Comparison of ENCODE assay signal across 10 mouse cellular contexts in genomic region chr13:102669522-102670256, GRCm38 (mm10). TPM values are rescaled to one million over a fixed set of nuclear protein-coding genes. Genes with fewer than 3 reads are reported as not detected.
A peak's percentile ranks its signal among the peaks of the same experiment; 100 is the strongest.
DNase-seq lines count a peak whose midpoint lies in the region; ATAC-seq and TF ChIP-seq lines count a peak whose summit lies in the region.
"Had no signal": no experiment of that assay in that cellular context is flagged by ENCODE, and none has a peak within 500 bp of the region (broad histone marks: within the 10 kb centered on the region; RNA-seq: fewer than 3 reads in every experiment).

No protein-coding gene starts in this region.

- no peak overlapping the region for H3K4me2 ChIP-seq in heart, postnatal 0 days (ENCODE audit: low read depth, low read length)
- no peak overlapping the region for H3K4me2 ChIP-seq in embryonic facial prominence, embryonic 15.5 days (replicated peaks)

- H3K27me3 ChIP-seq in heart, postnatal 0 days (ENCODE audit: control insufficient read depth, insufficient read depth, low read length), result no peaks in the 10 kb centered on the region
- no peaks in the 10 kb centered on the region for H3K27me3 ChIP-seq in embryonic facial prominence, embryonic 15.5 days
- H3K27me3 ChIP-seq: CH12.LX had no signal

- H3K4me3 ChIP-seq in heart, postnatal 0 days (ENCODE audit: low read depth, low read length), result no peak overlapping the region
- H3K4me3 ChIP-seq in embryonic facial prominence, embryonic 15.5 days (replicated peaks), result no peak overlapping the region

- peak; percentile 30; the same call in 1 of the 2 replicates for ATAC-seq in heart, postnatal 0 days (ENCODE audit: insufficient read depth, low read depth)
- peak; percentile 71 for ATAC-seq in embryonic facial prominence, embryonic 15.5 days (ENCODE audit: insufficient number of reproducible peaks, low FRiP score, low TSS enrichment, low read depth)

- DNase-seq in heart, postnatal 0 days (ENCODE audit: low spot score), result peak; percentile 43
- no peak for DNase-seq in heart, adult 8-10 months (ENCODE audit: low spot score)
- DNase-seq in Muller cell, postnatal 12 days (ENCODE audit: inconsistent ontology term), result peak; percentile 17
- peak; percentile 69 to 84 for DNase-seq in kidney, postnatal 25 days
- no peak for DNase-seq in left cerebral cortex, postnatal 4 days
- no peak for DNase-seq in left cerebral cortex, postnatal 36 days (ENCODE audit: low spot score in 2 of 2)
- DNase-seq in thymus, postnatal 10 days (ENCODE audit: low spot score in 2 of 2), result no peak
- DNase-seq: cerebellum, adult 9-10 months had no signal

- H3K36me3 ChIP-seq in heart, postnatal 0 days (replicated peaks; ENCODE audit: control insufficient read depth, insufficient read depth, low read length), result no peaks in the 10 kb centered on the region
- no peaks in the 10 kb centered on the region for H3K36me3 ChIP-seq in embryonic facial prominence, embryonic 15.5 days

- 26% methylated on average over 14 of the region's 14 CpGs for WGBS in heart, postnatal 0 days
- 40% methylated on average over 14 of the region's 14 CpGs for WGBS in embryonic facial prominence, embryonic 15.5 days

- H3K27ac ChIP-seq in heart, postnatal 0 days (ENCODE audit: low read depth), result no peak overlapping the region
- H3K27ac ChIP-seq in embryonic facial prominence, embryonic 15.5 days (replicated peaks), result 0 out of 2 replicates have a peak overlapping the region, but pooled peaks have one; percentile 3

- no peak overlapping the region for H3K9ac ChIP-seq in heart, postnatal 0 days (replicated peaks; ENCODE audit: low read depth, low read length)
- no peak overlapping the region for H3K9ac ChIP-seq in embryonic facial prominence, embryonic 15.5 days

- TF ChIP-seq EP300 in heart, postnatal 0 days (IDR thresholded peaks at IDR 0.05; ENCODE audit: low read depth), result no peak

- no peak for TF ChIP-seq CTCF in heart, postnatal 0 days (IDR thresholded peaks at IDR 0.05; ENCODE audit: low read depth)

- no peaks in the 10 kb centered on the region for H3K9me3 ChIP-seq in heart, postnatal 0 days (replicated peaks; ENCODE audit: control insufficient read depth, low read length)
- no peaks in the 10 kb centered on the region for H3K9me3 ChIP-seq in embryonic facial prominence, embryonic 15.5 days (replicated peaks)

- intact Hi-C loops in left cerebral cortex, postnatal 4 days (cut with DNase I), result no loop called here
- intact Hi-C loops in left cerebral cortex, postnatal 36 days (cut with DNase I), result no loop called here

- peaks cover 6% of the 10 kb centered on the region for H3K4me1 ChIP-seq in heart, postnatal 0 days (ENCODE audit: control insufficient read depth, insufficient read depth)
- H3K4me1 ChIP-seq in embryonic facial prominence, embryonic 15.5 days, result peaks cover 15% of the 10 kb centered on the region; the same call in 1 of the 2 replicates

RNA-seq across cellular contexts. Expression of gene Cd180, which starts 23.7 kb away (rescaled TPM):
- total RNA-seq in heart, postnatal 0 days (2014; rRNA removed; ENCODE audit: low replicate concordance), result not detected in 2 replicates
- polyA plus RNA-seq in heart, postnatal 0 days (2015; fragmentation: Nextera tagmentation; extraction: Ambion mirVana), result 0.14 and 0.40 TPM in 2 replicates
- total RNA-seq in heart, adult 8-10 months (2022), result 1 to 10 TPM in 2 of 4 experiments, under 1 TPM in 2; 0.57 to 2.5 (median 0.85) TPM
- 0.44 and 0.66 TPM in 2 replicates for polyA plus RNA-seq in embryonic facial prominence, embryonic 15.5 days (2015; fragmentation: Nextera tagmentation; extraction: Ambion mirVana)
- total RNA-seq in left cerebral cortex, postnatal 4 days (2021), result 1 to 10 TPM; 1.4 to 2.2 TPM
- total RNA-seq in left cerebral cortex, postnatal 36 days (2021), result 1 to 10 TPM; 2.1 to 2.5 TPM

Comparison
In these comparisons a context has a peak if more than half of its experiments do, and no peak if none do; other contexts are left out.
1. DNase-seq: peak in heart, postnatal 0 days (single experiment), Muller cell, postnatal 12 days (single experiment) and kidney, postnatal 25 days (2 of 2); none in heart, adult 8-10 months (single experiment), left cerebral cortex, postnatal 4 days (single experiment), left cerebral cortex, postnatal 36 days (0 of 2) and thymus, postnatal 10 days (0 of 2).